Mouse (Mus musculus) liver, adult 2 months (tissue): ENCODE data around the gene Pik3ca.

Source experiments
- CTCF ChIP-seq: fragments of 200-500 bp; IDR thresholded peaks from 2 replicates; pipeline ENCODE4 v1.5.1; 2011; ENCODE audit warnings: low read depth, low read length, control low read depth
- POLR2A ChIP-seq: fragments of 200-500 bp; IDR thresholded peaks from 2 replicates; pipeline ENCODE4 v1.6.1; 2011; ENCODE audit warnings: low read length, control low read depth; ENCODE audit not compliant: insufficient read depth; ENCODE audit errors: extremely low read depth

DNA sequence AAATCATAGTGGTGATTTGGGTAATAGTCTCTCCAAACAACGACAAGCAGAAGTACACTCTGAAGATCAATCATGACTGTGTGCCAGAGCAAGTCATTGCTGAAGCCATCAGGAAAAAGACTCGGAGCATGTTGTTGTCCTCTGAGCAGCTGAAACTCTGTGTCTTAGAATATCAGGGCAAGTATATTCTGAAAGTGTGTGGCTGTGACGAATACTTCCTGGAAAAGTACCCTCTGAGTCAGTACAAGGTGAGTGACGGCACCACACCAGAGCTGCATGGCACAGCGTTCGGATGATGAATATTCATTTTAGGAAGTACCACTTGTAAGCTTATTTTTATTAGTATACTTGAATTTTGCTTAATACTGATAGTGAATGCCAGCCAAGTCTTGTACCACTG lies 40.3 kb downstream of the Pik3ca start:
- TF ChIP-seq CTCF, result no peak
- no peak for TF ChIP-seq POLR2A
